Mouse (Mus musculus): ENCODE results near the gene Ankrd40.

Gene Ankrd40

DNA sequence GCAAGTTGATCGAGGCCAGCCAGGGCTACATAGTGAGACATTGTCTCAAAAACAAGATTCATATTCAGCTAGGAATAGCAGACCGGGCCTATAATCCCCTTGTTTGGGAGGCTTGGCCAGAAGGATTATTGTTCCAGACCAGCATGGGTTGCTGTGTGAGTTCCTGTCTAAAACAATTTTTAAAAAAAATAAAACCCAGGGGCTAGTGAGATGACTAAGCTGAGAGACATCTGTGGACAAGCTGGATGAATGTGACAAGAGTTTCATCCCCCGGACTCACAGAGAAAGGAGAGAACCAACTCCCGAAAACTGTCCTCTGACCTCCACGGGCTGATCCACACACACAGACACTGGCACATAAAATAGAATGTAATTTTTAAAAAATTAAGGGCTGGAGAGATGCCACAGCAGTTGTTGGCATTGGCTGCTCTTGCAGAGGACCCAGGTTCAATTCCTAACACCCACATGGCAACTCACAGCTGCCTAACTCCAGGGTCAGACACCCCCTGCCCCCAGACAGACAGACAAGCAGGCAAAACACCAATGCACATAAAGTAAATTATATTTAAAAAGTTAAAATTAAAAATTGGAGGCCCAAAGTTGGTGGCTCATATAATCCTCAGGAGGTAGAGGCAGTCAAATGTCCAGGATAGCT is 4.4 kb upstream of the Ankrd40 start:
- no peak for DNase-seq

DNA sequence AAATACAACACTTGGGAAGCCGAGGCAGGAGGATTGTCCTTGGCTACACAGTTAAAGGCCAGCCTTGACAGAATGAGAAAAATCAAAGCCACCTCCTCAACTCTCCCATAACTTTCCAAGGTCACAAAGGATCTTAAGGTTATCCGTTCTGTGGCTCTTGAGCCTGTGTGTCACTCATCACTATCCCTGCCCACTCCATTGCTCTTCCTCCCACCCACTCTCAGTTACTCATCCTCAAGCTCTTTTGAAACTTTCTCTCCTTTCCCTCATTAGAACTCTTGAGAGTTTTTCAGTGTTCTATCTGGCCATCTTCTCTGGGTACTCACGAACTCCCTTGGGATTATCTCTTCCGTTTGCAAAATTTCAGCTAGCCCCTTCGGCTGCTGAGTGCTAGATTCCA is 3.2 kb upstream of the Ankrd40 start:
- no peak for DNase-seq

DNA sequence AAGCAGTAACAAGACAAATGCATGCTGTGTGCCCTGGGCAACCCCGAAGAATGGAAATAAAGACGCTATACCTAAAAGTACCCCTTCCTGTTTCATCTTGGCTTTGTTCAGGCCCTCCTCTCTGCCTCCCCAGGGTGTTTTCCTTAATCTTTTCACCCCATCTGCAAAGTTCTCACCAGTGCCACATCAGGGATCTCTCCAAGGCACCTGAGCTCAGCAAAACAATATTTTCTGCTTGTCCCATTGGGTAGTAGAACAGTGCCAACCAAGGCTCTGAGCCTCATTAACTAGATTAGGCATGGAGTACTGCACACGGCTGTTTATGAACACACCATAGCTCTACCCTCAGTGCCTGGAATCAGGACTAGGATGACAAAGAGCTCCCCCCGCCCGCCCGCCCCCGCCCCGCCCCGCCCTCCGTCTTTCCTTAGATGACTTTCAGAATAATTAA is 815 bp upstream of the Ankrd40 start:
- no peak for DNase-seq

DNA sequence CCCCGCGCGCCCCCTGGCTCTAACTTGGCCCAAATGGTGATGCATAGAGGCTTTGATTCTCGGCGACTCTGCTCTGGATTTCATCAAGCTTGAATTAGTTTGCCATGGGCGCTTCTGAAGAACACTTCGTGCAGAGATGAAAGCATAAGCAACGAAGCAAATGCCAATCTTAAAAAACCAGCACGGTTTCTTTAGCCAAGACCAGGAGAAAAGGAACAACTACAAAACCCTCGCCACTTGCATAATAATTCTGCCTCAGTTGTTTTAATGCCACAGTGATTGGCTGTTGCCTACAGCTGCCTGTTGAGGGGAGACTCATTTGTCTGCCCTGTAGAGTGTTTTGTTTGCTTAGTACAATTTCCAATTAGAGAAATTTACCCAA is 834 bp downstream of the Ankrd40 start:
- no peak for DNase-seq

GRCm38 (mm10) chr11:94329270-94329891 is 1.6 kb downstream of the Ankrd40 start:
- DNase-seq = peak; percentile 69

DNA sequence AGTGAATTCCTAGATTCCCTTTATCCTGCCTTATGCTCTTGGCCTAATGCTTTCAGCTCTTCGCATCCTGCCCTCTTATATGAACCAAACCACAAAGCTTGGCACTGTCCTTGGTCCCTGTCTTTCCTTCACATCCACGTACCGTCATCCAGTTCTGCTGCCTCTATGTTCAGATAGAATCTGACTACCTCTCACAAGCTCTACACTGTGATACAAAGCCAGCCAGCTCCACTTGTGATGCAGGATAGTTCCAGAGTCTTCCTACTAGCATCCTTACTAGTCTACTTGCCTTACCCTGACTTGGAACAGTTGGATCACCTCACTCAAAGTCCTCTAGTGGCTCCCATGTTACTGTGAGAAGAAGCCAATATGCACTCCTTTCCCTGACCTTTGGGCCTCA is 2.4 kb downstream of the Ankrd40 start:
- no peak for DNase-seq

GRCm38 (mm10) chr11:94332726-94333125 is 4.9 kb downstream of the Ankrd40 start:
- no peak for DNase-seq

DNA sequence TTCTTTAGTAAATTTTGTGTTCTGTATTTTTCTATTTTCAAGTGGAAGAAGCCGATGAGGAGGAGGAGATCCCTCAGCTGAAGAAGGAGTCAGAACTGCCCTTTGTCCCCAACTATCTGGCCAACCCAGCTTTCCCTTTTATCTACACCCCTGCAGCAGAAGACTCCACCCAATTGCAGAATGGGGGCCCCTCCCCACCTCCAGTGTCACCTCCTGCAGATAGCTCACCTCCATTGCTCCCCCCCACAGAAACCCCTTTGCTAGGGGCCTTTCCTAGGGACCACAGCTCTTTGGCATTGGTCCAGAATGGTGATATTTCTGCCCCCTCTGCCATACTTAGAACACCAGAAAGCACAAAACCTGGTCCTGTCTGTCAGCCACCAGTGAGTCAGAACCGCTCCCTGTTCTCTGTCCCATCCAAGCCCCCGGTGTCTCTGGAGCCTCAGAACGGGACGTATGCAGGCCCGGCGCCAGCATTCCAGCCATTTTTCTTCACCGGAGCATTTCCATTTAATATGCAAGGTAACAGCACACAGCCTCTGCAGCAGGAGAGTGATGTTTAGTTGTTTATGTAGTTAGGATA is 6.7 kb downstream of the Ankrd40 start:
- no peak for DNase-seq

- DNase-seq = no peak
Observed at GRCm38 (mm10) chr11:94336551-94336950, 8.8 kb downstream of the Ankrd40 start.

- no peak for DNase-seq
Observed at GRCm38 (mm10) chr11:94338347-94338746, 10.5 kb downstream of the Ankrd40 start.

- DNase-seq = peak; percentile 70
Observed at GRCm38 (mm10) chr11:94339732-94340585, 12.2 kb downstream of the Ankrd40 start.

DNA sequence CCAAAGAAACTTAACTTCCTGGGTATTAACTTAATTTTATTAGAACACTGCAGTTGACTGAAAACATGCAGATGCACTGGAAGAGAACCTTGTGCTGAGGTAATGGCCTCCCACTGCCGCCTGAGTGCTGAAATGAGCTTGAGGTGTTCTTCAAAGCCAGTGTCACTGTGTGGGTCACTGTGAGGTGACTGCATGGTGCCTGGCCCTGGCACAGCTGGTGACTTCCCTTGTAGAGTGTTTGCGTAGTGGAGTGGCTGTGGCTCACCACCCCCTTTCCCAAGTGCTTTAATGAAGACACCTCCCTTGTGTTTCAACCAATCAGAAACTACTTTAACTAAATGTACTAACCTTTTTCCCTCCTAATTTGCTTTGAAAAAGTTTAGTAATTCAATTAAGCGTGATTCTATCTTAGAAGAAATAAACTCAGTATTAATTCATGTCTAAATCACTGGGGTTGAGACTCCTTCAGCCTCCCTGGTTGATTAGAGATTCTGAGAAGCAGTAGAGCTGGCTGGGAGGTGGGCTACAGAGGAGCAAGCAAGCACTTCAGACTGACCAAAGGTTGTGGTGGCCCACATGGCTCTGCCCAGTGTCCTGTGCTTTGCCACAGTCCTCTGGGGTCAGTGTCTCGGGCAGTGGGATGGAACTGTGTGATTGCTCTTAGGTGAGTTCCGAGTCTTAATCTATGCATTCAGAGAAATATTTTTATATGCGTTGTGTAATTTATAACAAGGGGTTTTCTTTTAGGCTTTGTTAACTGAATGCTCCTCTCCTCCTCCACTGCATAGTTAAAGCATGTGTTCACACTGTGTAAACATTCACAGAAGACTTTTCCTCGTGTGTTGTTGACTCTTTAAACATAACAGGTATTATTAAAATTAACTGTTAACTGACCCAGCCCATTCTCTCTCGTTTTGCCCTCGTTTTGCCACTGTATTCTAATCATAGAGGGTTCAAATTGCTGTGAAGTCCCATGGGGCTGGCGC is 13.4 kb downstream of the Ankrd40 start:
- no peak for DNase-seq

DNA sequence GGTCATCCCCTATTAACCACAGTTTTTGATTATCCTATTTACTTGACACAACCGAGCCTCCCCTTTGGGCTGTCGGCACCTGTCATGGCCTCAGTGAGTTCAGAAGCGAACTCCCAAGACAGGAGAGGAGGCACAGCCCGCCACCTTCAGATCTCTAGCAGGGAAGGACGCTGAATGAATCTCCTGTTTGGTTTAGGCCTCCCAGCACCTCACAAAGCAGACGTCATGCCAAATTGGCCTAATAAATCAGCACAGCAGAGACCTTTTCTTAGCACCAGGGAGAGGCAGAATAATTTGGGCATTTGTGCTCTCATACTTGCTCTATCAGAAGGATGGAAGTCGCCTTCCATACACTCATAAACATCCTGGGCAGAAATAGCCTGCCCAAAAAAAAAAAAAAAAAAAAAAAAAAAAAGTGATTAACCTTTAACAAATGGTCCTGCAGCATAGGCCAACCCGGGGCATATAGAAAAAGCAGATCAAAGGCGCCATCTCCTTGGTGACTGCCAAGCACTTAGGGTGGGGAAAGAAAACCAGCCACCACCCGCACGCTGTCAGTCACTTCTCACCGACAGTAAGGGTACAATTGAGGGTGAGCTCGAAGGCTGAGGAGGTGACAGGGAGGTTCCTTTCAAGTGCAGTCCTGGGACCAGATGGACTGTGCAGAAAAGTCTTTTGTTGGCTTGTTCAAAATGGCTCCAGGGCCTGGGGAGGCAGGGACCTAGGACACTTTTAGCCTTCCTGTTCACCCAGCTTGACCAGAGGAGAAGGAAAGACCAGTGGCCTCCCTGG is 14.5 kb downstream of the Ankrd40 start:
- no peak for DNase-seq

DNA sequence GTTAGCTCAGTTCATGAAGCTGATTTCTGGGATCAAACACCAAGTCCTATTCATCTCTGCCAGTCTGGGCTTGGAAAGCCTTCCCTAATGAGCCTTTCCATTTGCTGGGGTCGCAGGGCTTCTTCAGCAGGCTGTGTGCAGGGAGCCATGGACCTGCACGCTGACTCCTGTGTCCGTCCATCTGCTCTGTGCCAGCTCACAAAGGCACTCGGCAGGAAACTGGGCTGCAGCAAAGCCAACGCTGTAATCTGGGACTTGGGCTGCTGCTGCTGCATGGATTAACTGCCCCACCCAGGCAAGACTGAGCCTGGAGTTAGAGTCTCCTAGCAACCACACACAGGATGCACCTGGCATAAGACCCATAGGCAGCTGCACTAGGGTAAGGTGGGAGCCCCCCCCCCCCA is 16.2 kb downstream of the Ankrd40 start:
- no peak for DNase-seq

DNA sequence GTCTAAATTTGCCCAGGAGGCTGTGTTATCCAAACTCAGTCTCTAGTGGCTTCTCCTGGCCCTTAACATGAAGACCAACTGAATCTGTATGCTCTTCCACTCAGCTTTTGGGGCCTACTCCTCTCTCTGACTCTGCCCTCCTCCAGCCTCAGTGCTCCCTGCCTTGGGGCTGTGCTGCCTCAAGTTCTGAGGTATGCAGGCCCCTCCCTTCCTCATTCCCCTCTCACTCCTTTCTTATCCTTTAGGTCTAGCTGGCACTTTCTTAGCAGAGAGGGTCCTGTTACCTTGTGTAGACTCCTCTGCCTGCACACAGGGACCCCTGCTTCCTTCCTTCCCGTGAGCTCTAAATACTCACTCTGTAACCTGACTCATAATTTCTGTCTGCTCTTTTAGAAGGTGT is 16.7 kb downstream of the Ankrd40 start:
- no peak for DNase-seq

DNA sequence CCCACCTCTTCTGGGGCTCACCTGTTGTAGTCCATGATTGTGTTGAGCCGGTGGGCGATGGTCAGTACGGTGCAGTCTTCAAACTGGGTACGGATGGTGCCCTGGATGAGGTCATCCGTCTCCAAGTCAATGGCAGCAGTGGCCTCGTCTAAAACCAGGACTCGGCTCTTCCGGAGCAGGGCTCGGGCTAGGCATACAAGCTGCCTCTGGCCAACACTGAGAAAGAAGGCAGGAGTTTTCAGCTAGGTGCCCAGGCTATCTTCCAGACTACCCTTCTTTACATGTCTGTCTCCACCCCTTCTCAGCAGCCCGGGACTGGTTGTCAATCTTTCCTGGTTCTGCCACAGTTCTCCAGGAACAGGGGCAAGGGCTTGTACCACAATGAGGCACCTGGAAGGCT is 18.1 kb downstream of the Ankrd40 start:
- no peak for DNase-seq

- DNase-seq = no peak
Observed at GRCm38 (mm10) chr11:94346611-94347010, 18.8 kb downstream of the Ankrd40 start.

GRCm38 (mm10) chr11:94347063-94347575 is 19.3 kb downstream of the Ankrd40 start:
- no peak for DNase-seq

DNA sequence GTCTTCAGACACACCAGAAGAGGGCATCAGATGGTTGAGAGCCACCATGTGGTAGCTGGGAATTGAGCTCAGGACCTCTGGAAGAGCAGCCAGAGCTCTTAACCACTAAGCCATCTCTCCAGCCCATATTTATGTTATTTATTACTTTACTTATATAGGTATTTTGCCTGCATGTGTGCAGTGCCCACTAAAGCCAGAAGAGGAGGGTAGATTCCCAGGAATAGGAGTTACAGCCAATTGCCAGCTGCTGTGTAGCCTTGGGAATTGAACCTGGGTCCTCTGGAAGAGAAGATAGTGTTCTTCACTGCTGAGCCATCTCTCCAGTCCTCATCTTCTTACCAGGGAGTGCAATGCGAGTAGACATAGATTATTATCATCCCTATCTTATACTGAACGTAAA is 22.0 kb downstream of the Ankrd40 start:
- no peak for DNase-seq

GRCm38 (mm10) chr11:94350337-94350736 is 22.5 kb downstream of the Ankrd40 start:
- DNase-seq = no peak

DNA sequence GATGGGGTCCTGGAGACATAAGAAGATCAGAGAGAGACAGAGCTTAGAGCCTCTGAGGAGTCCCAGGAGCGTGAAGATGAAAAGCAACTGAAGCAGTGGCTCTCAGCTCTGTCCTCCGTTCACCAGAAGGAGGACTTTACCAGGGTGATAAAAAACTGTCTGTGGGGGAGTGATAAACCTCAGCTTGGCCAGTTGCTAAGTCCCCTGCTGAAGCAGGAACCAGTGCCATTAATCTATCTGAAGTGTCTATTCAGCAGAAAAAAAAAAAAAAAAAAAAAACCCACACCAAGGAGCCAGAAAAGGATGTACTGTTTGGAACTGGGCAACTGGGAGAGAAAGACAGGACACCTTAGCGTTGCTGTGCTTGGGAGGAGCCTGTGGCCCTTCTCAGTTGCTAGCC is 23.3 kb downstream of the Ankrd40 start:
- no peak for DNase-seq
